10 mouse cellular contexts compared by ENCODE assay signal in genomic region chr13:110627732-110628131, GRCm38 (mm10).
DNase-seq lines count a peak whose midpoint lies in the region; ATAC-seq and TF ChIP-seq lines count a peak whose summit lies in the region.
"Had no signal": no experiment of that assay in that cellular context is flagged by ENCODE, and none has a peak within 500 bp of the region (broad histone marks: within the 10 kb centered on the region; RNA-seq: fewer than 3 reads in every experiment).

No protein-coding gene starts in this region.

- intact Hi-C loops in gastrocnemius, adult 2 months (cut with DNase I): no loop called here

- 39% methylated on average over 9 of the region's 9 CpGs for WGBS in midbrain, embryonic 13.5 days
- WGBS in intestine, postnatal 0 days: 74% methylated on average over 9 of the region's 9 CpGs

- peak; percentile 43; the same call in 1 of the 2 replicates for ATAC-seq in midbrain, embryonic 13.5 days
- ATAC-seq in intestine, postnatal 0 days: no peak

- no peaks in the 10 kb centered on the region for H3K36me3 ChIP-seq in midbrain, embryonic 13.5 days
- no peaks in the 10 kb centered on the region for H3K36me3 ChIP-seq in intestine, postnatal 0 days (ENCODE audit: control insufficient read depth, insufficient read depth)

- H3K9me3 ChIP-seq in midbrain, embryonic 13.5 days: no peaks in the 10 kb centered on the region
- H3K9me3 ChIP-seq in intestine, postnatal 0 days (ENCODE audit: control insufficient read depth): no peaks in the 10 kb centered on the region

- H3K27ac ChIP-seq in gastrocnemius, adult 2 months: 0 out of 2 replicates have a peak overlapping the region, but pooled peaks have one; percentile 1
- no peak overlapping the region for H3K27ac ChIP-seq in midbrain, embryonic 13.5 days
- no peak overlapping the region for H3K27ac ChIP-seq in intestine, postnatal 0 days (ENCODE audit: low read depth, low read length)

- no peak for TF ChIP-seq CTCF in gastrocnemius, adult 2 months (IDR thresholded peaks at IDR 0.05)
- no peak for TF ChIP-seq CTCF in intestine, postnatal 0 days (IDR thresholded peaks at IDR 0.05; ENCODE audit: low read depth)

- H3K4me1 ChIP-seq in midbrain, embryonic 13.5 days (replicated peaks): peaks cover 7% of the 10 kb centered on the region; the same call in 1 of the 2 replicates
- no peaks in the 10 kb centered on the region for H3K4me1 ChIP-seq in intestine, postnatal 0 days (replicated peaks; ENCODE audit: control insufficient read depth, insufficient read depth, low read length)

- H3K4me2 ChIP-seq in midbrain, embryonic 13.5 days (replicated peaks): no peak overlapping the region
- no peak overlapping the region for H3K4me2 ChIP-seq in intestine, postnatal 0 days (replicated peaks; ENCODE audit: low read depth)

- DNase-seq in gastrocnemius, adult 2 months: peak; percentile 26
- DNase-seq in gastrocnemius, postnatal 25 days: no peak
- peak; percentile 97 for DNase-seq in brain, adult 2 months (ENCODE audit: low read depth, low spot score)
- DNase-seq in layer of hippocampus, adult 11-12 months (ENCODE audit: low spot score): peak; percentile 75
- DNase-seq in adrenal gland, adult (ENCODE audit: inconsistent age in 2 of 2, low spot score in 1 of 2): no peak
- no peak for DNase-seq in testis, postnatal 10 days (ENCODE audit: low spot score)
- DNase-seq: B cell, adult 2 months; lung, adult 2 months had no signal

- no peak overlapping the region for H3K9ac ChIP-seq in midbrain, embryonic 13.5 days (replicated peaks)
- H3K9ac ChIP-seq in intestine, postnatal 0 days (ENCODE audit: low read depth, low read length): no peak overlapping the region

- H3K4me3 ChIP-seq in gastrocnemius, adult 2 months: no peak overlapping the region
- H3K4me3 ChIP-seq in midbrain, embryonic 13.5 days (replicated peaks): no peak overlapping the region
- H3K4me3 ChIP-seq in intestine, postnatal 0 days (ENCODE audit: low read depth, low read length): no peak overlapping the region

- no peaks in the 10 kb centered on the region for H3K27me3 ChIP-seq in midbrain, embryonic 13.5 days
- H3K27me3 ChIP-seq in intestine, postnatal 0 days (replicated peaks; ENCODE audit: control insufficient read depth, insufficient read depth, low read length): no peaks in the 10 kb centered on the region

Comparison
In these comparisons a context has a peak if more than half of its experiments do, and no peak if none do; other contexts are left out.
1. DNase-seq: peak in gastrocnemius, adult 2 months (single experiment), brain, adult 2 months (single experiment) and layer of hippocampus, adult 11-12 months (single experiment); none in gastrocnemius, postnatal 25 days (single experiment), adrenal gland, adult (0 of 2) and testis, postnatal 10 days (single experiment).